Mouse (Mus musculus): ENCODE measurements around the gene Usp4.

- TF ChIP-seq CTCF (IDR thresholded peaks at IDR 0.05; ENCODE audit: borderline replicate concordance, insufficient read depth, low read length) = no peak
- TF ChIP-seq POLR2A (IDR thresholded peaks at IDR 0.05; ENCODE audit: low read depth, low read length) = no peak
Observed at GRCm38 (mm10) chr9:108388601-108389000, 40.9 kb downstream of the Usp4 start.
